Mouse (Mus musculus) spleen, adult 2 months (tissue): ENCODE measurements around the gene Btnl9.

ENCODE experiments used
- CTCF ChIP-seq: fragments of 200-500 bp; IDR thresholded peaks from 2 replicates; pipeline ENCODE4 v1.5.1; 2011; ENCODE audit warnings: mild to moderate bottlenecking, inconsistent platforms; ENCODE audit not compliant: insufficient read depth, insufficient read length, insufficient replicate concordance; ENCODE audit errors: extremely low read depth
- POLR2A ChIP-seq: fragments of 200-500 bp; IDR thresholded peaks from 2 replicates; pipeline ENCODE4 v1.6.1; 2011; ENCODE audit warnings: low read depth, low read length, inconsistent platforms

- TF ChIP-seq CTCF (no peak), POLR2A (no peak)
Observed at GRCm38 (mm10) chr11:49219271-49219670, 32.3 kb upstream of the Btnl9 start.
